Mouse (Mus musculus) thymus, adult 2 months (tissue): ENCODE measurements at regions not wholly inside any gene's neighbourhood (a gene's known extent, or its start where the extent isn't known, plus 50 kb on each side); places are given as distances from the start of the nearest gene placed in this dataset.

ENCODE experiments used
- DNase-seq: peaks from one replicate; pipeline ENCODE4 v3.0.0; 2021
- H3K27ac ChIP-seq: fragments of 200-500 bp; 2 replicates; pipeline ENCODE4 v1.5.1; 2012; ENCODE audit warnings: low read length, control low read depth; ENCODE audit not compliant: control insufficient read depth, insufficient read depth
- H3K27me3 ChIP-seq: fragments of 200-500 bp; 2 replicates; pipeline ENCODE4 v1.6.1; 2012; ENCODE audit warnings: mild to moderate bottlenecking, low read length, moderate library complexity, mixed read lengths; ENCODE audit not compliant: control insufficient read depth, insufficient read depth
- H3K36me3 ChIP-seq: fragments of 200-500 bp; 2 replicates; pipeline ENCODE4 v1.6.1; 2012; ENCODE audit warnings: mild to moderate bottlenecking, low read length, moderate library complexity; ENCODE audit not compliant: control insufficient read depth, insufficient read depth
- H3K4me1 ChIP-seq: fragments of 200-500 bp; replicated peaks from 2 replicates; pipeline ENCODE4 v1.6.1; 2012; ENCODE audit warnings: low read length; ENCODE audit not compliant: control insufficient read depth, insufficient read depth
- H3K4me3 ChIP-seq: fragments of 200-500 bp; 2 replicates; pipeline ENCODE4 v1.5.1; 2012; ENCODE audit warnings: mild to moderate bottlenecking, low read length, control low read depth, moderate library complexity; ENCODE audit not compliant: control insufficient read depth, insufficient read depth
- CTCF ChIP-seq: fragments of 200-500 bp; IDR thresholded peaks from 2 replicates; pipeline ENCODE4 v1.5.1; 2012; ENCODE audit warnings: mild to moderate bottlenecking, control low read depth, low read length, moderate library complexity, borderline replicate concordance; ENCODE audit not compliant: control insufficient read depth, poor library complexity, insufficient read depth; ENCODE audit errors: extremely low read depth
- POLR2A ChIP-seq: fragments of 200-500 bp; IDR thresholded peaks from 2 replicates; pipeline ENCODE4 v1.6.1; 2012; ENCODE audit warnings: mild to moderate bottlenecking, low read length, control low read depth, moderate library complexity; ENCODE audit not compliant: control insufficient read depth, poor library complexity, insufficient read depth; ENCODE audit errors: extremely low read depth
- WGBS: fragments of 180-500 bp; shearing (Covaris S2); methylation state at CpG from one replicate; pipeline ENCODE4 v1.1.7; 2018; 5-methylcytosine and 5-hydroxymethylcytosine counted together

GRCm38 (mm10) chr9:43942147-43942546, 101.0 kb upstream of the Thy1 start:
- no peaks in the 10 kb centered on the region for H3K4me1 ChIP-seq
- no peak overlapping the region for H3K4me3 ChIP-seq
- H3K36me3 ChIP-seq: no peaks in the 10 kb centered on the region
- TF ChIP-seq CTCF (no peak), POLR2A (no peak)
- no peak for DNase-seq
- no peaks in the 10 kb centered on the region for H3K27me3 ChIP-seq
- 84% methylated on average over 5 of the region's 5 CpGs for WGBS
- no peak overlapping the region for H3K27ac ChIP-seq

DNA sequence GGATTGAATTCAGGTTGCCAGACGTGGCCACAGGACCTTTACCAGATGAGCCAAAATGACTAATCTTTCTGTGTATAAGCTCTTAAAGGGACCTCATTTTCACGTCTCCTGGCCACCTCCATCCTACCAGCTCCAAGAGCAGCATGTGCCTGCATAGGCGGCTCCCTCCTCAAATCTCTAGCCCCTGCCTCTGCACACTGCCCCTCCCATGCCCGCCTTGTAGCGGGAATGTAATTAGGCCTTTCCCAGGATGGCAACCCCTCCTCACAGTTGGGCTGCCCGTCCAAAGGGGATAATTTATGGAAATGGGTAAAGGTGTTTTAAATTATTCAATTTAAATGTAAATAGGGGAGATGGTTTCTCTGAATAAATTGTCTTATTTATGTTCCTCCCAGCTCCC, 99.7 kb upstream of the Thy1 start:
- Histone ChIP-seq H3K27me3 (no peaks in the 10 kb centered on the region), H3K4me3 (no peak overlapping the region), H3K4me1 (no peaks in the 10 kb centered on the region), H3K27ac (no peak overlapping the region), H3K36me3 (no peaks in the 10 kb centered on the region)
- WGBS: 59% methylated on average over 6 of the region's 6 CpGs
- TF ChIP-seq POLR2A (no peak), CTCF (no peak)
- DNase-seq: no peak

DNA sequence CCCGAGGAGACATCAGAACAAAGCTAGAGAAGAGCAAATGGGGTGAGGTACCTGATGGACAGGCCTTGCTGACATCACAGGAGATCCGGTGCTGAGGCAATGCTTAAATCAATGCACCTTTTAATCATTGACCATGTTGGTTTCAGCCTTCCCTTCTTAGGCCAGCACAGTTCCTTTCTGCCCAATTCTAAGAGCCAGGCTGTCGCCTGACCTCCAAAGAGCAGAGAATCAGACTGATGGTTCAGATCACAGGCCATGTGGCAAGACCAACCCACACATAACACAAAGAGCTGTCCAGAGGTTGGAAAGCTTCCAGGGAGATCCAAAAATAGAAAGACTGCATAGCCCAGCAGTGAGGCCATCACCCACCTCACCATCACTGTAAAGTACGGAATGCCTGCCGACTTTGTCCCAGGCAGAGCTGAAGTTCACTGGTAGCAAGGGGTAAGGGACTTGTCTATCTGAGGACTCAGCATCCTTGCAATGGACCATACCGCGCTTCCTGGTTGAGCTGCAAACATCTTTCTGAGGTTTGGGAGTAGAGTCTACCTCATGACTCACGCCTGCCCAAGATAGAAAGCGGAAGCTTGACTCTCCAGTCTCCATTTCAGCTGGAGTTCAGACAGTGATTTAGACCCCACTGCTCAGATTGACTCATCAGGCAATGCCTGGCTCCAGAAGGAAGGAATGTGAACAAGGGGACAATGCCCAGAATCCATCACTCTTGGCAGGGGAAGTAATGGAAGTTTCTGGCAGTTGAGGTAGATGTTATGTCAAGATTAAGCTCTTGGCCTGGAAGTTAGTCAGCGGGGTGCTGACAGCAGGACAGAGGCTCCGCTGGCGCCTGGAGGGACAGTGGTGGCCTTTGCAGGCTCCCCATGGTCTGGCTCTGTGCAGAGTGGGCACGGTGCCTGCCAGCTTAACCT, 98.1 kb upstream of the Thy1 start:
- 59% methylated on average over 13 of the region's 13 CpGs for WGBS

DNA sequence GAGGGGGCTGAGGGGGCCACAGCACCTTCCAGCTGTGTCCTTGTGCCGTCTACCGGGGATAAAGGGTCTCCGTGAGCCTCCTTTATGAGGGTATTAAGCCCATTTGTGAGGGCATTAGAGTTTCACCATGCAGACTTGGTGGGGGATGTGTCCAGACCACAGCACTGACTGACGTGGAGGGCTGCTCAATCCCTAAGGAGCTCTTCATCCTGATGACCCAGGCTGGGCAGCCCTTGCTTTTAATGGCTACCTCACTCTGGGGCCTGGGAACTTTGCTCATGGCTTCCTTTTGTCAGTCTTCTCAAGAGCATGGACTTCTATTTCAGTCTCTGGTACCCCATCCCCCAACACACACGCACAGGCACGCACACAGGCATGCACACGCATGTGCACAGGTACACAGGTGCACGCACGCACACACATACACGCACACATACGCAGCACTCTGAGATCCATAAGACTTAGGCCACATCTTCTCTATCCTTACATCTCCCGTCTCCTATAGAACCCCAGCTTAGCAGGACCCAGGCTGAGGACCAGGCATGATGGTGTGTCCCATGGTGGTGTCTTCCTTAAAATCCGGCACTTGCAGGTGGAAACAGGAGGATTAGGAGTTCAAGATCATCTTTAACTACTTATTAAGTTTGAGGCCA, 97.1 kb upstream of the Thy1 start:
- TF ChIP-seq POLR2A (no peak), CTCF (no peak)
- DNase-seq: no peak

More for the DNA sequence above, 98.1 kb upstream of the Thy1 start:
- H3K27ac ChIP-seq: no peak overlapping the region
- no peaks in the 10 kb centered on the region for H3K27me3 ChIP-seq
- no peak for TF ChIP-seq POLR2A
- TF ChIP-seq CTCF: no peak
- H3K4me1 ChIP-seq: no peaks in the 10 kb centered on the region
- H3K36me3 ChIP-seq: no peaks in the 10 kb centered on the region
- no peak overlapping the region for H3K4me3 ChIP-seq
- no peak for DNase-seq

GRCm38 (mm10) chr9:43947089-43947488, 96.1 kb upstream of the Thy1 start:
- 81% methylated on average over 5 of the region's 5 CpGs for WGBS
- Histone ChIP-seq H3K27ac (no peak overlapping the region), H3K4me1 (no peaks in the 10 kb centered on the region), H3K27me3 (no peaks in the 10 kb centered on the region), H3K36me3 (no peaks in the 10 kb centered on the region), H3K4me3 (no peak overlapping the region)
- DNase-seq: no peak
- TF ChIP-seq CTCF: no peak
- no peak for TF ChIP-seq POLR2A

More for the DNA sequence above, 97.1 kb upstream of the Thy1 start:
- no peaks in the 10 kb centered on the region for H3K27me3 ChIP-seq
- no peak overlapping the region for H3K27ac ChIP-seq
- no peaks in the 10 kb centered on the region for H3K36me3 ChIP-seq
- H3K4me3 ChIP-seq: no peak overlapping the region
- no peaks in the 10 kb centered on the region for H3K4me1 ChIP-seq
- WGBS: 93% methylated on average over 13 of the region's 13 CpGs

DNA sequence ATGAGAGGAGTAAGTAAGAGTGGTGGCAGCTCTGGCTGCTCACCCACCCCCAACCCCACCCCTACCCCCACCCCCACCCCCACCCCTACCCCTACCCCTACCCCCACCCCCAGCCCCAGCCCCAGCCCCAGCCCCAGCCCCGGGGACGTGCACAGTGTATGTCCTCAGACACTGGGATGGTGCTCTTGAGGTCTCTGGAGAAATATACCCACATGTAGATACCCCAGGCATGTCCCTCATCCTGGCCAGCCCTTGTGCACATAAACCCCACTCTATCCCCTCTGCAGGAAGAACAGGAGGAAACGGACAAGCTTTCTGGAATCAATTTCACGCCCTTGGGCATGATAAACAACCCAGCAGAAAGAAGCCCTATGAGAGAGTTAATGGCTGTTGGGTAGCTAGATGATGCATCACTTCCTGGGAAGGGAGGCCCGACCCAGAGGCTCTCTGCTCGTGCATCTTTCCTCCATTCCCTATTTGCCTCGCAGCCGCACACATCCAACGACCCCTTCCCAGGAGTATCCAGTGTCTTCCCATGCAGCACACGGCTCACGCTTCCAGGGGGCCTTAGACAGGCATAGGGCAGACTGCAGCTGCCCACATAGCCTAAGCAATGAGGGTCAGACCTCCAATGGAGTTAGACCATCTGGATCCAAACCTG, 95.6 kb upstream of the Thy1 start:
- no peak for DNase-seq
- no peak overlapping the region for H3K4me3 ChIP-seq
- no peak for TF ChIP-seq CTCF
- TF ChIP-seq POLR2A: no peak
- H3K36me3 ChIP-seq: no peaks in the 10 kb centered on the region
- 63% methylated on average over 11 of the region's 11 CpGs for WGBS
- no peaks in the 10 kb centered on the region for H3K27me3 ChIP-seq
- H3K27ac ChIP-seq: no peak overlapping the region
- H3K4me1 ChIP-seq: no peaks in the 10 kb centered on the region
